Mouse (Mus musculus) limb, embryonic 10.5 days (tissue): ENCODE data around the gene Bhlhe40. TPM values are rescaled to one million over a fixed set of nuclear protein-coding genes. Genes with fewer than 3 reads are reported as not detected.

ENCODE experiments used
- DNase-seq: peaks from one replicate; pipeline ENCODE4 v3.0.0-alpha.2; 2017; ENCODE audit warnings: low spot score
- H3K27ac ChIP-seq: fragments of 300-500 bp; sonication (generic); 2 replicates; pipeline ENCODE4 v1.5.1; 2016; ENCODE audit warnings: mild to moderate bottlenecking
- H3K27me3 ChIP-seq: fragments of 300-500 bp; sonication (generic); 2 replicates; pipeline ENCODE4 v1.6.1; 2016; ENCODE audit warnings: low read depth, mild to moderate bottlenecking; ENCODE audit not compliant: poor library complexity, severe bottlenecking
- H3K36me3 ChIP-seq: fragments of 300-500 bp; sonication (generic); 2 replicates; pipeline ENCODE4 v1.6.1; 2016; ENCODE audit warnings: mild to moderate bottlenecking, moderate library complexity
- H3K4me1 ChIP-seq: fragments of 300-500 bp; sonication (generic); 2 replicates; pipeline ENCODE4 v1.6.1; 2016
- H3K4me3 ChIP-seq: fragments of 300-500 bp; sonication (generic); 2 replicates; pipeline ENCODE4 v1.5.1; 2016; ENCODE audit warnings: mild to moderate bottlenecking, moderate library complexity
- H3K9me3 ChIP-seq: fragments of 300-500 bp; sonication (generic); replicated peaks from 2 replicates; pipeline ENCODE4 v1.6.1; 2016; ENCODE audit warnings: mild to moderate bottlenecking
- WGBS: fragments of 180-500 bp; shearing (Covaris S2); methylation state at CpG from one replicate; pipeline ENCODE4 v1.1.7; 2016; 5-methylcytosine and 5-hydroxymethylcytosine counted together
- polyA plus RNA-seq: library from polyadenylated mRNA; unstranded; fragments of >200 nt; fragmentation: Nextera tagmentation; extraction: Ambion mirVana; gene quantifications from 2 replicates; pipeline ENCODE4 v1.2.1, GENCODE M21; 2016

Gene Bhlhe40
- polyA plus RNA-seq, 1 experiment from 2014 or later = 1.4 TPM

DNA sequence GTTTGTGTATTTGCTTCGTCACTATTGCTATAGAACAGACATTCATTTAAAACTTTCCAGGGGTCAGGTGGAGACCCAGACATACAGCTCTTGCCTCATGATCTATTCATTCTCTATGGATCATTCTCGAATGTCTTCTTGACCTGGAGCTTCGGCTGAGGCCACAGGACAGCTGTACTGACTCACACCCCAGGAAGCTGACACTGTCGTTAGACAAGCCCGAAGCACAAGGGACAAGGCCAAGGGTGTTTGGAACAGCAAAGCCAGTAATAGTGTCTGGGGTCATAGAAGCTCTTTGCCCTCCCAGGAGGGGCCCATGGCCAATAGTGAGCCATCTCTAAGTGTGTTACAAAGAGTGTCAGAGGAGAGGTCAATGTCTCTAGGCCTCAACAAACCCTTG is 24.0 kb downstream of the Bhlhe40 start:
- Histone ChIP-seq H3K36me3 (no peaks in the 10 kb centered on the region), H3K4me3 (no peak overlapping the region), H3K9me3 (no peaks in the 10 kb centered on the region), H3K27ac (no peak overlapping the region), H3K27me3 (no peaks in the 10 kb centered on the region), H3K4me1 (peaks cover 3% of the 10 kb centered on the region; the same call in 1 of the 2 replicates)
- WGBS = 80% methylated on average over 5 of the region's 5 CpGs
- DNase-seq = no peak

GRCm38 (mm10) chr6:108685758-108686355 is 25.4 kb downstream of the Bhlhe40 start:
- DNase-seq = no peak
- 61% methylated on average over 9 of the region's 9 CpGs for WGBS
- H3K9me3 ChIP-seq = no peaks in the 10 kb centered on the region
- no peaks in the 10 kb centered on the region for H3K36me3 ChIP-seq
- no peaks in the 10 kb centered on the region for H3K27me3 ChIP-seq
- no peak overlapping the region for H3K4me3 ChIP-seq
- H3K4me1 ChIP-seq = peaks cover 3% of the 10 kb centered on the region; the same call in 1 of the 2 replicates
- no peak overlapping the region for H3K27ac ChIP-seq

DNA sequence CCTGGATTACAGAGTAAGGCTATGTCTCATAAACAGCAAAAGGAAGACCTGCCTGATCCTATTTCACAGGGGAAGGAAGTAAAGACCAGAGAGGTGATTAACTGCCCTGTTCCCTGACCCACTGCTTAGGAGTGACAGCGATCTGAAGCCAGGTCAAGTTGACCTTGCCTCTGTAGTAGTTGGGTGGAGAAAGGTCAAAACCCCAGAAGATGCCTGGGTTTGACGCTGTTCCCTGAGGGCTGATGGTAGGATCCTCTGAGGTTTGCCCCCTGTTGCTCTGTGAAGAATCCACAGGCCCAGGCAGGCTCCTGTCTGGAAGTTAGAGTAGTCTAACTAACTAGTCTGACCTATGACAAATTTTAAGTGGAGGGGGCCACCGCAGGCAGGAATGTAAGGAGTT is 26.5 kb downstream of the Bhlhe40 start:
- Histone ChIP-seq H3K27me3 (no peaks in the 10 kb centered on the region), H3K36me3 (no peaks in the 10 kb centered on the region), H3K4me3 (no peak overlapping the region), H3K9me3 (no peaks in the 10 kb centered on the region), H3K27ac (no peak overlapping the region), H3K4me1 (peaks cover 3% of the 10 kb centered on the region; the same call in 1 of the 2 replicates)
- no peak for DNase-seq
- 72% methylated on average over 3 of the region's 3 CpGs for WGBS

DNA sequence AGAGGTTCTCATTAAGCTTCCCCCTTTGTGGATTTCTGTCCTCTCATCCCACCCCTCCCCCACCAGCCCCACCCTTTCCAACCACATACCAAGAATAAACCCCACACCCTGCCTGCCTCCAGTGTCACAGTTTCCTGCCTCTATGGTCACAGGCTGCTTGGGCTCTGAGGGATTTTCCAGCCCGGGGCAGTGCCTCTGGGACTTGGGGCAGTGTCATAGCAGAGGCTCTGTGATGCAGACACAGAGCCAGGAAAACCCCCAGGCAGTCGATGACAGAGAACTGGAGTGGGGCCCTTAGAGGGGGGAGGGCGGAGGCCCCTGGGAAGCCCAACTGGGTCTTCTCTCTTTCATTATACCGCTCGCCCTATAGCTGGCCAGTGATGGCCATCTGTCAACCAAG is 27.9 kb downstream of the Bhlhe40 start:
- Histone ChIP-seq H3K27ac (no peak overlapping the region), H3K4me1 (peaks cover 3% of the 10 kb centered on the region; the same call in 1 of the 2 replicates)

GRCm38 (mm10) chr6:108692986-108693385 is 32.6 kb downstream of the Bhlhe40 start:
- no peaks in the 10 kb centered on the region for H3K27me3 ChIP-seq
- H3K9me3 ChIP-seq = no peaks in the 10 kb centered on the region
- 84% methylated on average over 3 of the region's 3 CpGs for WGBS
- H3K4me1 ChIP-seq = peaks cover 3% of the 10 kb centered on the region; the same call in 1 of the 2 replicates
- no peak overlapping the region for H3K27ac ChIP-seq
- no peaks in the 10 kb centered on the region for H3K36me3 ChIP-seq
- no peak overlapping the region for H3K4me3 ChIP-seq
- DNase-seq = no peak

More for the DNA sequence above, 27.9 kb downstream of the Bhlhe40 start:
- H3K4me3 ChIP-seq = no peak overlapping the region
- no peaks in the 10 kb centered on the region for H3K27me3 ChIP-seq
- DNase-seq = no peak
- no peaks in the 10 kb centered on the region for H3K9me3 ChIP-seq
- 62% methylated on average over 5 of the region's 5 CpGs for WGBS
- no peaks in the 10 kb centered on the region for H3K36me3 ChIP-seq

DNA sequence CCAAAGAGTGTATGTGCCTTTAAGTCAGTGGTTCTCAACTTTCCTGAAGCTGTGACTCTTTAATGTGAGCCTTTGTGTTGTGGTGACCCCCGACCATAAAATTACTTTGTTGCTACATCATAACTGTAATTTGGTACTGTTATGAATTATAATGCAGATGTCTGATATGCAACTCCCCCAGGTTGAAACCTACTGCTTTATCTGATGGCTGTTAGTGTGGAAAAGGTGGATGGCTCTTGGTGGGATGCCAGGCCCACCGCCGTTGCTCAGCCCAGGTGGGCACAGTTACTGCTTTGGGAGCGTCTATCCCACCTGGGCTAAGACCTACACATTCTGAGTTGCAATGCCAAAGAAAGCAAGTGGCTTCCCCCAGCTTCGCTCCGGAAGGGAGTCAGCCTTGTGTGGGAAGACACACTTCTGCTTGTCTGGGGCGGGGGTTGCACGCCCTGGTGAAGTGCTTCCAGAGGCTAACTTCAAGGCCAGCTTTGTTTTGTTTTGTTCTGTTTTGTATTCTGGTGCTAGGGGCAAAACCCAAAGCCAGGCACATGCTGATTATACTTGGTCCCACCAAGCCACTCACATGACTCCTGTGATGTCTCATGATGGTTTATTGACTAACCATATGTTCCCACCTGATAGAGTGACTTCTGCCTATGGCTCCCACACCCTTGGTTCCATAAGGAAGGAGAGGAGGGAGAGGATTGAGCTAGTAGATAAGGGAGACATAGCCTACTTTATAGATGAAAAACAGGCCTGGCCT is 34.7 kb downstream of the Bhlhe40 start:
- Histone ChIP-seq H3K27me3 (no peaks in the 10 kb centered on the region), H3K4me1 (peaks cover 8% of the 10 kb centered on the region), H3K9me3 (no peaks in the 10 kb centered on the region), H3K27ac (no peak overlapping the region), H3K36me3 (no peaks in the 10 kb centered on the region), H3K4me3 (no peak overlapping the region)
- 95% methylated on average over 8 of the region's 8 CpGs for WGBS
- DNase-seq = no peak

DNA sequence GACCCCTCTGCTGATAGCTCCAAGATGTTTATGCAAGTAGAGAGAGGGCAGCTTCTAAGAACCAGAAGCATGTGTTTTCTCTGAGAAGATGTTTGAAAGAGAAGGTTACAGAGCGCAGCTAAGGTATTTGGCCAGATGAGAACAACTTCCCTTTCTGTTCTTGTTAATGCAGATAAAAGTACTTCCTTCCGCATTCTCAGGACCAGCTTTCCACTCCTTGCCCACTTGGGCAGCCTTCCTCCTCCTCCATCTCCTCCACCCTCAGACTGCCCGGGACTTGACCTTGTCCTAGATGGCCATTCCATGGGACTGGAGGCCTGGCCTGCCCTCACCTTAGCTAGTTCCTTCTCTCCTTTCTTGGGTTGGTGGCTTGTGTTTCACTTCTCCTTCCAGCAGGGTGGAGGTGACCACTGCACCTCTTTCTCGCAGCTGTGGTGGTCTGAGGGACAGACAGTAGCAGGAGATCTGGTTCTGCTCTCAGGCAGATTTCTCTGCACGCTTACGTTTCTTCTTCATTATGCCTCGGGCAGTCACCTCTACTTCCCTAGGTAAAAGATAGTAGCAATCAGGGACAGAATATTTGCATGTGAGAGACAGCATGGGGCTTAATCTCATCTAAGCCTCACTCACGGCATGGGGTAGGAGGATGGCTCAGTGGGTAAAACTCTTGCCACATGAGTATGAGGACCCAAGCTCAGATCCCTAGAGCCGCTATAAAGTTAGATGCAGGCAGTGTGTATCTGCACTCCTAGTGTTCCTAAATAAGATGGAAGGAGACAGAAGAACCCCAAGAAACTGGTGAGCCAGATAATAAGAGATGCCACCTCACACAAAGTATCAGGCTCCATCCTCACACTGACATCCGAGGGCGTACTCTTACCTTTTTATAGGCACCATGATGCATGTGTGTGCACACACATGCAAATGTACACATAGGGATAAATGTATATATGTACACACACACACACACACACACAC is 35.7 kb downstream of the Bhlhe40 start:
- Histone ChIP-seq H3K36me3 (no peaks in the 10 kb centered on the region), H3K4me3 (no peak overlapping the region), H3K27ac (no peak overlapping the region), H3K27me3 (no peaks in the 10 kb centered on the region), H3K9me3 (no peaks in the 10 kb centered on the region), H3K4me1 (peaks cover 18% of the 10 kb centered on the region)
- no peak for DNase-seq
- WGBS = 82% methylated on average over 11 of the region's 11 CpGs

DNA sequence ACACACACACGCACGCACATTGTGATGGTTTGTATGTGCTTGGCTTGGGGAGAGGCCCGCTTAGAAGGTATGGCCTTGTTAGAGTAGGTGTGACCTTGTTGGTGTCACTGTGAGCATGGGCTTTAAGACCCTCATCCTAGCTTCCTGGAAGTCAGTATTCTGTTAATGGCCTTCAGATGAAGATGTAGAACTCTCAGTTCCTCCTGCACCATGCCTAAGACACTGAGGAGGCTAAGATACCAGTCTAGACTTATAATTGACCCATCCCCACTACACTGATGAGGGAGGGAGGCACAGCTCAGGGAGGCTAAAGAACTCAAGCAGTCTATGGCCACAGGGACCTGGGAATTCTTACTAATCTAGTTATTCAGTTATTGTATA is 36.4 kb downstream of the Bhlhe40 start:
- Histone ChIP-seq H3K9me3 (no peaks in the 10 kb centered on the region), H3K27me3 (no peaks in the 10 kb centered on the region), H3K36me3 (no peaks in the 10 kb centered on the region), H3K4me3 (no peak overlapping the region), H3K27ac (no peak overlapping the region), H3K4me1 (peaks cover 22% of the 10 kb centered on the region)
- no peak for DNase-seq
- 92% methylated on average over 3 of the region's 3 CpGs for WGBS

DNA sequence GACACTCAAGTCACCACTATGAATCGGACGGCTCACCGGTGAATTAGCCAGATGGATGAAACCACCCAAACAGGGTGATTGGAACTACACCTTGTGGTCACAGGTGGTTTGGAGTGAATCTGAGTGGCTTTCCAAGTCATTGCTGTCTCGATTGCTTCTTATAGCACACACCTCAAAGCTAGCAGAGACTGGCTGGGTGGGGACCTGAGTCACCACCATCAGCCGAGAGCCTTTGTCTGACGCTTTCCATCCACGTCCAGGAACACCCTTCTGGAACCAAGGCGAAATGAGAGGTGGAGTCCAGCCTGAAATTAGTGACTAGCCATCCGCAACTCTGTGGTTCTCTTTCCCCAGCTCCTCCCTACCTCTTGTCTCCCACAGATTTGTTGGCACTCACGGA is 36.9 kb downstream of the Bhlhe40 start:
- WGBS = 94% methylated on average over 10 of the region's 10 CpGs
- no peak overlapping the region for H3K4me3 ChIP-seq
- no peak for DNase-seq
- H3K9me3 ChIP-seq = no peaks in the 10 kb centered on the region
- no peak overlapping the region for H3K27ac ChIP-seq
- H3K27me3 ChIP-seq = no peaks in the 10 kb centered on the region
- peaks cover 28% of the 10 kb centered on the region for H3K4me1 ChIP-seq
- H3K36me3 ChIP-seq = no peaks in the 10 kb centered on the region

DNA sequence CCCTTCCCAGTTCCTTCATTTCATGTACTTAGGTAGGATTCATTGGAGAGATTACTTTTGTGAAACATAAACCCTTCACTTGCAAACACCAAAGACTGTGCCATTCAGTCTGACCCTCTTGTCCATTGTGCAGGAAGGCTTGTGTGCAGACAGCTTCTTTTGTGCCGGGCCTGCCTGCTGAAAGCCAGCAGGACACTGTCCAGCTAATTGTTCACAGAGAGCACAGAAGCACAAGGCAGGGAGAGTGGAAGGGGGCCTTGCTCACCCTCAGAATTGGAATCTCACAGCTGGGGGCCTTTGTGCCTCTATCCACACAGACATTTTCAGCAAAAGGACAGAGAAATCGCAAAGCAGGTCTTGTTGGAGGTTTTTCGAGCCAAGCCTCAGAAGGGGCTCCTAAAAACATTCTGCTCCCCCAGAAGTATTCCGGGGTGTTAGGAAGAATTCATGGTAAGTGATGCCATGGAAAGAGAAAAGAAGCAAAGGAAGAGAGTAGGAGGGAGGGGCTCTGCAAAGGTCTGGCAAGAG is 38.0 kb downstream of the Bhlhe40 start:
- H3K4me3 ChIP-seq = no peak overlapping the region
- 75% methylated on average over 4 of the region's 4 CpGs for WGBS
- no peak overlapping the region for H3K27ac ChIP-seq
- H3K27me3 ChIP-seq = no peaks in the 10 kb centered on the region
- peaks cover 32% of the 10 kb centered on the region for H3K4me1 ChIP-seq
- DNase-seq = no peak
- no peaks in the 10 kb centered on the region for H3K36me3 ChIP-seq
- no peaks in the 10 kb centered on the region for H3K9me3 ChIP-seq

GRCm38 (mm10) chr6:108699679-108700078 is 39.2 kb downstream of the Bhlhe40 start:
- H3K36me3 ChIP-seq = no peaks in the 10 kb centered on the region
- H3K9me3 ChIP-seq = no peaks in the 10 kb centered on the region
- H3K27ac ChIP-seq = no peak overlapping the region
- DNase-seq = no peak
- WGBS = 81% methylated on average over 3 of the region's 3 CpGs
- H3K27me3 ChIP-seq = no peaks in the 10 kb centered on the region
- peaks cover 32% of the 10 kb centered on the region for H3K4me1 ChIP-seq
- no peak overlapping the region for H3K4me3 ChIP-seq

- WGBS = 19% methylated on average over 17 of the region's 17 CpGs
- H3K36me3 ChIP-seq = no peaks in the 10 kb centered on the region
- peak overlapping the region; percentile 18 for H3K4me3 ChIP-seq
- H3K27me3 ChIP-seq = no peaks in the 10 kb centered on the region
- DNase-seq = no peak
- H3K9me3 ChIP-seq = no peaks in the 10 kb centered on the region
- peak overlapping the region; percentile 53; the same call in 1 of the 2 replicates for H3K27ac ChIP-seq
- peaks cover 32% of the 10 kb centered on the region for H3K4me1 ChIP-seq
These were observed 40.4 kb downstream of the Bhlhe40 start for GRCm38 (mm10) chr6:108700638-108701343.
